Mouse (Mus musculus) yolk sac, embryonic 10.5 days (tissue): ENCODE data around the gene Wnk1.

Source experiments
- DNase-seq: peaks from one replicate; pipeline ENCODE4 v3.0.0-alpha.2; 2017; ENCODE audit warnings: low spot score

The Wnk1 gene

DNA sequence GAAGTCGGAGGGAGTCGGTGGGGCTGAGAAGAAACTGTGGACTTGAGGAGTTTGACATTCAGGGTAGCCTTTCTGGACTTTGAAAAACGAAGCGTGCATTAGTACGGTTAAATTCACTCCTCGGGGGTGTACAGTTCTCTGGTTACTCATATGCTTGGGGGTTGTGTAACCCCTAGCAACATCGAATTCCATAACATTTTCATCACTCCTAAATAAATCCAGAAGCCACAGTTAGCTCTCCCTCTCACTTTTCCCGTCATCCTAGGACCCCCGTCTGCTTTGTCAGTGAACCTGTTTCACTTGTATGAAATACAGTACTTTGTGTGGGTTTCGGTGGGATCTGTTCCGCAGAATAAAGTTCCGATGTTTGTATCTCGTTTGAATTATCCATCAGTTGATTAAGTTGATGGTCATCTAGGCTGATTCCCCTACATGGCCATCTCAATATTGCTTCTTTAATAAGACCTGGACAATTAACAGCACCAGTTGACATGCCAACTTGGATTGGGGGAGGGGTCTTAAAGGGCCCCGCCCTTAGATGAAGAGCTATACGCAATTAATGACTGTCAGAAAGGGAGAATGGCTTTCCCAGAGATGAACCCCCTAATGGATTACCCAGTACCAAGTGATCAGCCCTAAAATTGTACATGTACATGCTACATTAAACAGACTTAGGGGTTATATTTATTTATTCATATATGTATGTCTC is 135.2 kb downstream of the Wnk1 start:
- no peak for DNase-seq

DNA sequence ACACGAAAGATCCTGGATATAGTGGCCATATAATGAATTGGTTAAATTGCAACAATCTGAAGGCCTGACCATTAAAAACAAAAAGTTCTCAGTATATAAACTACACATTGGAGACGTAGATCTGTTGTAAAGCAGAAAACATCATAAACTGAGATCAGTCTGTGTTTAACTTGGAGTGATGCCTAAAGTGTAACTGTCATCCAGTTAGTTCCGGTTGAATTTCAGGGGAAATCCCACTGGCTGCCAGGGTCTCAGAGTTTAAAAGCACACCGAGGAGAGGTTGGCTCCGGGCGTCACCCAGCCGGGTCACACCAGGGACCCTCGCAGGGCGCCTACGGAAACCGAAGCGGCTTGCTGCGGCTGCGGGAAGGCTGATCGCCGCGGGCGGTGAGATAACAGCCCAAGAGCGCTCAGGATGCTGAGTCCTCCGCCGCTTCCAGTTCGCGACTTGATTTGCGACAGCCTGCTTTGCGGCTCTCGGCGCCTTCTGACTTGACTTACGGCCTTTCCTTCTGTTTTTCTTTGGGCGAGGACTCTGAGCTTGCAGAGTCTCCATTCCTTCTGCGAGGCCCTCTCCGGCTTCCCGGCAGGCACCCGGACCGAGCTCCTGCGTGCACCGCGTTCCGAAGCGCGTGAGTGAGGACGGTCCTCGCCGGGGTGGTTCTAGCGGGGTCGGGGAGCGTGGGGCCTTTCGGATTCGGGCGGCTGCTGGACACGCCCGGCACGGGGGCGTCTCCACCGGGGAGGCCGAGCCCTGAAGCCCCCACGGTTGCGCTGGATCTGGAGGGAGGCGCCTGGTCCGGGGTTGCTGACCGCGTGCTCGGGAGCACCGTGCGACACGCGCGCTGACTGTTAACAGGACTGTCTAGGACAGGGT is 136.0 kb downstream of the Wnk1 start, which contains the start of gene Rad52:
Gene Rad52, plus strand, starts transcription at position 495 of the 877 bp plus-strand sequence.
- DNase-seq = peak; percentile 93

DNA sequence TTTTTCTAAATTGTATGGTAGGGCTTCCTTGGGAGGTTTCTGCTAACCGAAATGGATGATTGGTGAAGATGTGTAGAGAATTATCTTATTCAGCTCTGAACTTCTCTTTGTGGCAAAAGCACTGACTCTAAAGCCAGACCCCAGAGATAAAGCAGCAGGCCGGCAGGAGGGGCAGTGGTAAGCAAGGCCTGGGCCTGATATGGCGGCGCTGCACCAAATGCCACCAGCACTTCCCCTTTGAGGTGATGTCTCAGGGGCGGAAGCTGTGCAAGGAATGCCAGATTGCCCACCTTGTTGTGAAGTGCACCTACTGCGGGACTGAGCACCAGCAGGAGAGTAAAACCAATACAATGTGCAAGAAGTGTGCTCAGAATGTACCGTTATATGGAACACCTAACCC is 145.8 kb downstream of the Wnk1 start:
- DNase-seq = no peak

DNA sequence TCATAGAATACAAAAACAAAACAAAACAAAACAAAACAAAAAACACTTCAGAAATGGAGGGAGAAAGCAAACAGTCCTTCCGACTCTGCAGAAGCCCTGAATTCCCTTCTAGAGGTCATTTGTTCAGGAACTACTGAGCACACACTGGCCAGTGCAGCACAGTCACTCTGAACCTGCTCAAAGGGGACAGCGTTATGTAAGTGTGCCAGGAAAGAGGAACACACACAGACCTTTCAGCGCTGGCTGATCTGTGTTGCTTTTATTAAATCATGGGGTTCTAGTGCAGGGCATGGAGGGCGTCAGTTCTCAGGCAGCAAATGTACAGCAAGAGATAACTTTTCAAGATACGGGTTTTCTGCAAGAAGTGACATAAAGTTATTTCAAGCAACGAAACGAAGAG is 155.3 kb downstream of the Wnk1 start:
- no peak for DNase-seq
